Mouse (Mus musculus): ENCODE data around the gene Zfp341. TPM values are rescaled to one million over a fixed set of nuclear protein-coding genes. Genes with fewer than 3 reads are reported as not detected.

Gene Zfp341
- polyA plus RNA-seq, 1 experiment, result 8.9 TPM

GRCm38 (mm10) chr2:154676653-154677609 is 63.8 kb downstream of the Zfp341 start:
- no peak for TF ChIP-seq GATA1 (IDR thresholded peaks at IDR 0.05; ENCODE audit: low read length)

DNA sequence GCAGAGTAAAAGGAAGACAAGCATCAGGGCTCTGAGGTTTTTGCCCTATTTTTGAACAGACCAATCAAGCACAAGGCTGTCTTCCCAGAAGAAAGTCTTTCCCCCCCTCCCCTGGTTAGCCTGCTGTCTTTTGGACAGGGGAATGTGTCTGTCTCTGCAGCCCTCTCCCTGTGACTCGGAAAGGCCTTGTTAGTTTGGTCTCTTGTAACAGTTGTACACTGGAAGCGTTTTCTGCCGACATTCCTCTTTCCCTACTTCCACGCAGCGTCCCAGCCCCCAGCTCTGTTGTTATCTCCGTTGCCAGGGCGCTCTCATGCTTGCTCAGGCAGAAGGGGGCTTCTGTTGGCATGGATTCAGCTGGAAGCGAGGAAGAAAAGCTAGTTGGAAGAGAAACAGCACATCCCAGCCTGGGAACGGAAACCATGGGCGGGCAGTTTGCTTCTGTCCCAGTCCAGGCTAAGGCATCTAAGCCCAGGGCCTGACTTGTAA is 64.6 kb downstream of the Zfp341 start:
- TF ChIP-seq GATA1 (IDR thresholded peaks at IDR 0.05; ENCODE audit: low read length), result no peak

DNA sequence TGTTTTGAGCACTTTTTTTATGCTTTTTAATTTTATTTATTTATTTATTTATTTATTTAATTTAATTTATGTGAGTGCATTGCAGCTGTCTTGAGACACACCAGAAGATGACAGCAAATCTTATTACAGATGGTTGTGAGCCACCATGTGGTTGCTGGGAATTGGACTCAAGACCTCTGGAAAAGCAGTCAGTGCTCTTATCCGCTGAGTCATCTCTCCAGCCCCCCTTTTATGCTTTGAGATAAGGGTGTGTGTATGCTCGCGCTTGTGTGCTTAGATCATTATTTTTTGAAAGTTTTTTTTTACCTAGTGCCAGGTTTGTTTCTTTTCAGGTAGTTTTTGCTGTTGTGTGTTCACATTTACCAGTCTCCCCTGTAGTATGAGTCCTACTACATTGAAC is 65.9 kb downstream of the Zfp341 start:
- no peak for TF ChIP-seq GATA1 (IDR thresholded peaks at IDR 0.05; ENCODE audit: low read length)

- no peak for TF ChIP-seq GATA1 (IDR thresholded peaks at IDR 0.05; ENCODE audit: low read length)
These were observed 67.2 kb downstream of the Zfp341 start for GRCm38 (mm10) chr2:154680337-154680736.

DNA sequence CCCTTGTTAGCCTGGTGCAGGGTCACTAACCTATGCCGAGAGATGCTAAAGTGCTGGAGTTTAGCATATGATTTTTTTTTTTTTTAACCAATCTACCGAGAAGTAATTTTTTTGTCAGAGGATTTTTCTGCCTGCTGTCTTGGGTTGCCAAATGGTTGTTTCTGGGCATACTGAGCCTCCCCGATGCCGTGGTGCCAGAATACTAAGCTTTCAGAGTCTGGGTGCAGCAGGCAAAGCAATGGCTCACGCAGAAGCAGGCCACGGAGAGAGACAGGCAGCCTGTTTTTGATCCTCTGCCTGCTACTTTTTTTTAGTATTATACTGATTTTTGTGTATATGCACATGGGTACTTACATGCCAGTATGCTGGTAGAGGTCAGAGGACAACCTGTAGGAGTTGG is 67.8 kb downstream of the Zfp341 start:
- no peak for TF ChIP-seq GATA1 (IDR thresholded peaks at IDR 0.05; ENCODE audit: low read length)

DNA sequence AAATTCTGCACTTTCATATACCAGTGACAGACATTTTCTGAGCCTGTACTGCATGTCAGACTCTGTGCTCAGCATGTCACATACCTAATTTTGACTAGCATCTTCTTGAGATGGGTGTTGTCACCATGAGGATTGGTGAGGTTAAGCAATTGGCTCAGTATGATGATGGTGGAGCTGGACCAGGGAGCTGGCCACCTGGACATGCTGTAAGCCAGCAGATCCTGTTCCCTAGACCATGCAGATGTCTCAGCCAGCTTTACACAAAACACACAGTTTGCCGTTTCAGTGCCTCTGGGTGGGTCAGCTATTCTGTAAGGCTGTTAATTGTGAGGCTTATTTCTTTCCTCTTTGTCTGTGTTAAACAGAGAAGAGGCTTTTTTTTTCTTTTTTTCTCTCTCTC is 69.6 kb downstream of the Zfp341 start:
- no peak for TF ChIP-seq GATA1 (IDR thresholded peaks at IDR 0.05; ENCODE audit: low read length)

GRCm38 (mm10) chr2:154684901-154685470 is 71.9 kb downstream of the Zfp341 start:
- TF ChIP-seq GATA1 (IDR thresholded peaks at IDR 0.05; ENCODE audit: low read length), result no peak

DNA sequence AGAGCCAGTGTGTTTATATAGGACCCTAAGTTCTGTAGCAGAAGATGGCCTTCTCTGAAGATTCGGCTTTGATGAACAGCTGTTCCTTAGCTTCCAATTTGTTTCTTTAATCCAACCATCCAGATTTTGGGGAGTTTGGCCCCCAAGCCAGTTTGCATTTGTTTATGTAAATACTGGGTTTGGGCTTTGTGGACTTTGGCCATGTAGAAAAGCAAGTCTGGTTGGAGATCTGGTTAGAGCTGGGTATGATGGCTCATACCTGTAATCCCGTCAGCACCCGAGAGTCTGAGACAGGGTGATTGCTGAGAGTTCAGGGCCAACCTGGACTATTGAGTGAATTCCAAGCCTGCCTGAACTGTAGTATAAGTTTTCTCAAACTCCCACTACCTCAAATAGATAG is 72.7 kb downstream of the Zfp341 start:
- no peak for TF ChIP-seq GATA1 (IDR thresholded peaks at IDR 0.05; ENCODE audit: low read length)

- TF ChIP-seq GATA1 (IDR thresholded peaks at IDR 0.05; ENCODE audit: low read length), result no peak
These were observed 73.7 kb downstream of the Zfp341 start for GRCm38 (mm10) chr2:154686819-154687218.

GRCm38 (mm10) chr2:154689391-154689790 is 76.3 kb downstream of the Zfp341 start:
- no peak for TF ChIP-seq GATA1 (IDR thresholded peaks at IDR 0.05; ENCODE audit: low read length)

DNA sequence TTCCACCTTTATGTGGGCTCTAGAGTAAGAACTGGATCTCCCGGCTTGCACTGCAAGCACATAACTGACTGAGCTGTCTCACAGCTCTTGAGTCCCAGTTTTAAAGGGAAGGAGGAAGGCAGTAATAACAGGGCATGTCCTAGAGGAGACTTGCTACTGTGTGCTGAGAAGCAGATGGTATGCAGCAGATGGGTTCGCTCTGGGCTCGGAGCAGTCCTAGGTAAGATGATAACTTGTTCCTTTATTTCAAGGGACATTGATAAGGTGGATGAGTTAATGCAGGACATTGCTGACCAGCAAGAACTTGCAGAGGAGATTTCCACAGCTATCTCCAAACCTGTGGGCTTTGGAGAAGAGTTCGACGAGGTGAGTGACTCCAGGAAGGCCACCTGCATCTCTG is 77.9 kb downstream of the Zfp341 start:
- TF ChIP-seq GATA1 (IDR thresholded peaks at IDR 0.05; ENCODE audit: low read length), result no peak

DNA sequence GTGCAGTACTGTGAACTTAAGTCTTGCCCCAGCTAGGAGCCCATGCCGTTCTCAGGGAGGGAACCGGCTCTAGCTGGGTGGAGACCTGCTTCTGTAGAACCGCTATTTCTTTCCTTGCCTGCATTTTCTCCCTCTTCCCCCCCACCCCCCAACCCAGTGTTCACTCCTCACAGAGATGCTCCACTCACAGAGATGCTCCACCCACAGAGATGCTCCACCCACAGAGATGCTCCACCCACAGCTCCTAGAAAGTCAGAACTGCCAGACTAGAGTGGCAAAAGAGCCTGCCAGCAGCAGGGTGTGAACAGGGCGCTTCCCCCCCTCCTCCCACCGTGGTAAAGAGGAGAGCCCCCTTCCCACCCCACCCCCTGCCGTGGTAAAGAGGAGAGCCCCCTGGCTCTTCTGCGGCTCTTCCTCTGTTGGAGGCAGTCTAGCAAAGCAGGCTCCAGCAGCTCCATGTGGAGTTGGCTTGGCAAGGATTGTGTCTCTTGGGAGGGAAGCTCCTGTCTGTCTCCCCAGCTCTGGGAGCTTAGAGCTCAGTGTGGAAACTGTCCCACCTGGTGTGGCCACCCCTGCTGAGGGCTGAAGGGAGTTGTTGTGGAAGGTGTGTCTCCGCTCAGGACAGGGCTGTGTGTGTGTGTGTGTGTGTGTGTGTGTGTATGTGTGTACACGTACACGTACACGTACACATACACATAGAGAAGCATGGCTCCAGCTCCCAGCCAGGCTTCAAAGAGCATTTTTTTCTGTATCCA is 80.3 kb downstream of the Zfp341 start:
- no peak for TF ChIP-seq GATA1 (IDR thresholded peaks at IDR 0.05; ENCODE audit: low read length)

- TF ChIP-seq GATA1 (IDR thresholded peaks at IDR 0.05; ENCODE audit: low read length), result no peak
These were observed 80.8 kb downstream of the Zfp341 start for GRCm38 (mm10) chr2:154693941-154694256.

DNA sequence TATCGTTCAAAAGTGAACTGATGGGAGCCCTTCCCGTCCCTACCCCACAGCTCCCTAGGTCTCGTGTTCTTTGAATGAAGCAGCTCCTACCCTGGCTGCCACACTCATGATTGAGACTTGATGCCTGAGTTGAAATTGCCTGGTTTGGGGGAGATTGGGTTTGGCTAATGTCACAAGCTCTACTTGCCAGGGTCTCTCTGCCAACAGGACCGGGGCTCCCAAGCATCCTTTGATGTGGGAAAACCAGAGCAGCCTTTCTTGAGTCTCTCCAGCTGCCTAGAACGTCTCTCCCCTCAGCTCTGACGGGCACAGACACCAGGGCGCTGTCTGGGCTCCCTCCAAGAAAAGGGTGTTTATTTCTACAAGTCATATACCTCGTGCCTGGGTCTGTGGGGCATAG is 82.6 kb downstream of the Zfp341 start:
- no peak for TF ChIP-seq GATA1 (IDR thresholded peaks at IDR 0.05; ENCODE audit: low read length)

Other genes starting within 250 kb of the Zfp341 start
- gene Cdk5rap1, start 240.3 kb upstream of the Zfp341 start, polyA plus RNA-seq (2012), result 0.73 and 1.9 TPM in 2 replicates
- gene Snta1, start 205.2 kb upstream of the Zfp341 start, polyA plus RNA-seq (2012), result not detected in 2 replicates
- 8.8 and 12.1 TPM in 2 replicates for gene Cbfa2t2, start 176.8 kb upstream of the Zfp341 start, polyA plus RNA-seq (2012)
- gene 1700003F12Rik, start 66.2 kb upstream of the Zfp341 start, polyA plus RNA-seq (2012), result 0.27 TPM in 1 of 2 replicates, not detected in the other
- gene Actl10, start 61.5 kb upstream of the Zfp341 start, polyA plus RNA-seq (2012), result 0.06 TPM in 1 of 2 replicates, not detected in the other
- 4.0 and 5.2 TPM in 2 replicates for gene Necab3, start 54.4 kb upstream of the Zfp341 start, polyA plus RNA-seq (2012)
- gene E2f1, start 43.4 kb upstream of the Zfp341 start, polyA plus RNA-seq (2012), result 77.0 and 90.7 TPM in 2 replicates
- 7.7 and 9.0 TPM in 2 replicates for gene Pxmp4, start 9.6 kb upstream of the Zfp341 start, polyA plus RNA-seq (2012)
- gene 4930519P11Rik, start 140 bp downstream of the Zfp341 start, polyA plus RNA-seq (2012), result 1.0 and 1.7 TPM in 2 replicates
- gene Chmp4b, start 38.4 kb downstream of the Zfp341 start, polyA plus RNA-seq (2012), result 127 and 144 TPM in 2 replicates
- not detected in 2 replicates for gene Gm14214, start 156.7 kb downstream of the Zfp341 start, polyA plus RNA-seq (2012)
- gene Raly, start 177.8 kb downstream of the Zfp341 start, polyA plus RNA-seq (2012), result 628 and 845 TPM in 2 replicates
- gene a, start 178.1 kb downstream of the Zfp341 start, polyA plus RNA-seq (2012), result 0.37 and 0.70 TPM in 2 replicates